Mouse (Mus musculus) ES-Bruce4 (cell line): Measurements from ENCODE around the gene Odam.

Experiments used
- CTCF ChIP-seq: IDR thresholded peaks from one replicate; pipeline ENCODE4 v1.8.1; 2011; ENCODE audit warnings: low read depth, low read length
- EP300 ChIP-seq: IDR thresholded peaks from 2 replicates; pipeline ENCODE4 v1.6.1; 2011; ENCODE audit warnings: low read depth, low read length; ENCODE audit not compliant: insufficient read depth

DNA sequence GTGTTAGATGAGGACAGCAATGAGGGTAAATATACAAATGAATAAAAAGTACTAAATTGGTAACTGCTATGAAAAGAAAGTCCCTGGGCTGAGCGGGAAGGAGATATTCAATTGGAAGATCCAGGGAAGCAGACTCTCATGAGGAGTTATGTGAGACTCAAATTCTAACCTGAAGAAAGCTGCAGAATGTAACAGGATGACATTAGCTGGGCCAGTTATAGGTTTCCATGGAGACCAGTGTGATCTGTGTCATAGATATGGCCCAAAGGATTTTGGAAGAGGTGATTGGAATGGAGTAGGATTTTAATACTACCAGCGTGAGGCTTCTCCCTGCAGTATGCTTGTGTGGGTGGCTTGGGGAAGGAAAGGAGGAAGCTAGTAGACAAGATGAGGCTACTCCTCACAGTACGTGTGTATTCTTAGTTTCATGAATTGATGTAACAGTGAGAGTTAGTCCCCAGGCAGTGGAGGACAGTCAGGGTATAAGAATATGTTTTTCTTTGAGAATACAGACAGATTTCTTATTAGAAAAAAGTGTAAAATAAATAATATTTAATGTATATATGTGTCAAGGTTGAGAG, 29.6 kb upstream of the Odam start:
- no peak for TF ChIP-seq CTCF
- TF ChIP-seq EP300 = no peak
